ENCODE assay signal across 8 mouse cellular contexts in the genomic region with DNA sequence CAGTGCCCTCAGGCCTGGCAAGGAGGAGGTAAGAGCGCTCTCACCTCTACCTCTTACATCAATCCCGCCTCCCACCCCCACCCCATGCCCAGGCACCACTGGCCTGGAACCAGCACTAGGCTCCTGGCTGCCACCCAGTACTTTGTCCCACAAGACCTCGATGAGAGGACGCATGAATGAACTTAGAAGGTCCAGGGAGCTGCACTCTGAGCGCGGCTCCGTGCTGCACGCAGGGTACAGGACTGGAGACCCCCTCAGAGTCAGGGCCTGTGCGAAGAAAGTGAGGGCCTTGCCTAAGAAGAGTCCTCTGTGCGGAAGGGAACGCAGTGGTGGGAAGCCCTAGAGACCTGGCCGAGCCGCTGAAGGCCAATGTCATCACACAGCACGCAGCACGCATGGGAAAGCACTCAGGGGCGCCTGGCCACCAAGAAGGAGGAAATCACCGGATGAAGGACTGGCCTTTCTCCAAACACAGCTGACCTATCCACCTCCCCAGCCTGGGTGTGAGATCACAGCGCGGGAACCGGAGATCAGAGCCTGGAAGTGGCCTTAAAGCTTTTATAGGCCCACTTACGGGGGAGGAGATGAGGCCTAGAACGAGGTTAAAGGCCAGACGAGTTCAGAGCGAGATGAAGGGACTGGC. TPM values are rescaled to one million over a fixed set of nuclear protein-coding genes. Genes with fewer than 3 reads are reported as not detected.
DNase-seq lines count a peak whose midpoint lies in the region; ATAC-seq and TF ChIP-seq lines count a peak whose summit lies in the region.

No protein-coding gene starts in this region.

- no peak for TF ChIP-seq EP300 in liver, postnatal 0 days (IDR thresholded peaks at IDR 0.05; ENCODE audit: low read depth)

- H3K27ac ChIP-seq in liver, postnatal 0 days (ENCODE audit: low read depth): peak overlapping the region; percentile 89
- H3K27ac ChIP-seq in midbrain, embryonic 14.5 days (replicated peaks; ENCODE audit: low read depth, low read length): no peak overlapping the region

- H3K4me1 ChIP-seq in liver, postnatal 0 days (ENCODE audit: insufficient read depth): peaks cover 51% of the 10 kb centered on the region
- peaks cover 7% of the 10 kb centered on the region; the same call in 1 of the 2 replicates for H3K4me1 ChIP-seq in midbrain, embryonic 14.5 days (ENCODE audit: control insufficient read depth, insufficient read depth, low read length)

- 51% methylated on average over 24 of the region's 24 CpGs for WGBS in liver, postnatal 0 days (ENCODE audit: insufficient replicate concordance)
- WGBS in midbrain, embryonic 14.5 days: 79% methylated on average over 24 of the region's 24 CpGs

- H3K36me3 ChIP-seq in liver, postnatal 0 days (replicated peaks; ENCODE audit: insufficient read depth, low read length): 0 out of 2 replicates have a peak, but pooled peaks cover 4% of the 10 kb centered on the region
- no peaks in the 10 kb centered on the region for H3K36me3 ChIP-seq in midbrain, embryonic 14.5 days (ENCODE audit: control insufficient read depth, insufficient read depth, low read length)

- no peaks in the 10 kb centered on the region for H3K27me3 ChIP-seq in liver, postnatal 0 days (ENCODE audit: insufficient read depth, low read length)
- H3K27me3 ChIP-seq in midbrain, embryonic 14.5 days (ENCODE audit: control insufficient read depth, insufficient read depth, low read length): peaks cover 26% of the 10 kb centered on the region

- peak; percentile 74 to 80 for DNase-seq in lung, adult 18-20 months
- no peak for DNase-seq in lung, postnatal 25 days (ENCODE audit: low spot score)
- DNase-seq in heart, adult 11 months: peak; percentile 99
- peak; percentile 90 for DNase-seq in kidney, adult 11 months
- peak; percentile 63 for DNase-seq in liver, postnatal 0 days
- no peak for DNase-seq in layer of hippocampus, postnatal 25 days (ENCODE audit: extremely low spot score in 1 of 2, low spot score in 1 of 2)
- DNase-seq in left cerebral cortex, adult 11 months (ENCODE audit: low spot score): no peak
- no peak for DNase-seq in midbrain, embryonic 14.5 days

- no peaks in the 10 kb centered on the region for H3K9me3 ChIP-seq in liver, postnatal 0 days (ENCODE audit: low read length)
- H3K9me3 ChIP-seq in midbrain, embryonic 14.5 days (ENCODE audit: control insufficient read depth, low read length): no peaks in the 10 kb centered on the region

- peak overlapping the region; percentile 96 for H3K4me2 ChIP-seq in liver, postnatal 0 days (ENCODE audit: low read depth, low read length)
- H3K4me2 ChIP-seq in midbrain, embryonic 14.5 days (ENCODE audit: low read length): no peak overlapping the region

- TF ChIP-seq CTCF in liver, postnatal 0 days (IDR thresholded peaks at IDR 0.05; ENCODE audit: low read depth): no peak

- ATAC-seq in liver, postnatal 0 days: no peak
- no peak for ATAC-seq in midbrain, embryonic 14.5 days (ENCODE audit: low FRiP score, low TSS enrichment)

- H3K9ac ChIP-seq in liver, postnatal 0 days (replicated peaks): peak overlapping the region; percentile 87
- no peak overlapping the region for H3K9ac ChIP-seq in midbrain, embryonic 14.5 days (replicated peaks; ENCODE audit: low read length)

- H3K4me3 ChIP-seq in liver, postnatal 0 days (ENCODE audit: low read depth, low read length): peak overlapping the region; percentile 91
- H3K4me3 ChIP-seq in midbrain, embryonic 14.5 days (replicated peaks; ENCODE audit: low read depth, low read length): no peak overlapping the region

RNA-seq across cellular contexts. Expression of gene Piezo1, which starts 4.2 kb away (rescaled TPM):
- 2.6 and 3.4 TPM in 2 replicates for polyA plus RNA-seq in liver, postnatal 0 days (2015; fragmentation: Nextera tagmentation; extraction: Ambion mirVana)
- 1 to 10 TPM; 3.6 to 5.7 TPM for total RNA-seq in layer of hippocampus, postnatal 25 days (2021)
- 1.0 and 4.6 TPM in 2 replicates for polyA plus RNA-seq in midbrain, embryonic 14.5 days (2014; fragmentation: Nextera tagmentation; extraction: Ambion mirVana)

RNA-seq across cellular contexts. Expression of gene Cdt1, which starts 20.9 kb away (rescaled TPM):
- polyA plus RNA-seq in liver, postnatal 0 days (2015; fragmentation: Nextera tagmentation; extraction: Ambion mirVana): 19.8 and 23.7 TPM in 2 replicates
- total RNA-seq in layer of hippocampus, postnatal 25 days (2021): 1 to 10 TPM; 1.1 to 1.6 TPM
- polyA plus RNA-seq in midbrain, embryonic 14.5 days (2014; fragmentation: Nextera tagmentation; extraction: Ambion mirVana): 5.9 and 7.6 TPM in 2 replicates

RNA-seq across cellular contexts. Expression of gene Aprt, which starts 29.8 kb away (rescaled TPM):
- 223 and 249 TPM in 2 replicates for polyA plus RNA-seq in liver, postnatal 0 days (2015; fragmentation: Nextera tagmentation; extraction: Ambion mirVana)
- total RNA-seq in layer of hippocampus, postnatal 25 days (2021): 10 to 100 TPM; 62.5 to 69.6 TPM
- 146 and 161 TPM in 2 replicates for polyA plus RNA-seq in midbrain, embryonic 14.5 days (2014; fragmentation: Nextera tagmentation; extraction: Ambion mirVana)

Comparison
In these comparisons a context has a peak if more than half of its experiments do, and no peak if none do; other contexts are left out.
1. DNase-seq: peak in lung, adult 18-20 months (2 of 2), heart, adult 11 months (single experiment), kidney, adult 11 months (single experiment) and liver, postnatal 0 days (single experiment); none in lung, postnatal 25 days (single experiment), layer of hippocampus, postnatal 25 days (0 of 2), left cerebral cortex, adult 11 months (single experiment) and midbrain, embryonic 14.5 days (single experiment).